Mouse (Mus musculus): Measurements from ENCODE around the gene Cdh15. TPM values are rescaled to one million over a fixed set of nuclear protein-coding genes. Genes with fewer than 3 reads are reported as not detected.

The Cdh15 gene
- total RNA-seq, 2 experiments from 2014 or later = 0.36 to 0.53 TPM

DNA sequence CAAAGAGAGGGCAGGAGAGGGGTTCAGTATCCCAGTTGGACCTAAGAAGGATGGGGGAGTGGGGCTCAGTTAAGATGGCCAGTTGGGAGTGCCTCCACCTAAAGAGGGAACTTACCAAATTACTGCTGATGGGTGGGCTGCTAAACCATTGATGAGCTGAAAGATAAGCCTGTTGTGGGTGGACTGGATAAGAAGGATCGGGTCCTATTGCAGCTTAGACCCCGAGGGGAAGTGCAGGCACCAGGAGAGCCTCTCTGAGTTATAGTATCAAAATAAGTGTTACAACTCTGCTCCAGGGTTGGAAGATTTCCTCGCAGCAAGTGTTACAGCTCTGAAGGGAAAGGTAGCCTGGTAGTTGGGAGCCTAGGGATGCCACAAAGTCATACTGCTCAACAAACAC lies 3.6 kb upstream of the Cdh15 start:
- DNase-seq = no peak

- peak; percentile 25 to 37 for DNase-seq
These were observed 2.1 kb upstream of the Cdh15 start for GRCm38 (mm10) chr8:122845662-122846061.

- DNase-seq = no peak
These were observed 1.6 kb downstream of the Cdh15 start for GRCm38 (mm10) chr8:122849152-122849910.

GRCm38 (mm10) chr8:122850641-122851240 lies 3.0 kb downstream of the Cdh15 start:
- DNase-seq = no peak

GRCm38 (mm10) chr8:122851692-122852545 lies 4.2 kb downstream of the Cdh15 start:
- peak; percentile 43 to 78 for DNase-seq

DNA sequence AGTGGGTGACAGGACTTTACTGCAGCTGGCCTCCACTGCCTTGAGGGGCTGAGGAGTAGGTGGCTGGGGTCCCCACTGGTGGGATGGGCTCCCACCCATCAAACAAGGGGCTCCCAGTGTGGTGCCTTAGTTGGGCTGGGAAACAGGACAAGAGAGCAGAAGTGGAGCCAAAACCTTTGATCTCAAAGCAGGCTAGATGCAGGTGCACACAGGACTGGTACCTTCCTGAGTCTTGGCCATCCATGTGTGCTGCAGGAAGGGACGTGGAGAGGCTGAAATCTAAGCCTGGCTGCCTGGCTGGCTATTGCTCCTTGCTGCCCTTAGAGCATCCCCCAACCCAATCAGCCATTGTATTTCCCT lies 4.8 kb downstream of the Cdh15 start:
- no peak for DNase-seq

DNA sequence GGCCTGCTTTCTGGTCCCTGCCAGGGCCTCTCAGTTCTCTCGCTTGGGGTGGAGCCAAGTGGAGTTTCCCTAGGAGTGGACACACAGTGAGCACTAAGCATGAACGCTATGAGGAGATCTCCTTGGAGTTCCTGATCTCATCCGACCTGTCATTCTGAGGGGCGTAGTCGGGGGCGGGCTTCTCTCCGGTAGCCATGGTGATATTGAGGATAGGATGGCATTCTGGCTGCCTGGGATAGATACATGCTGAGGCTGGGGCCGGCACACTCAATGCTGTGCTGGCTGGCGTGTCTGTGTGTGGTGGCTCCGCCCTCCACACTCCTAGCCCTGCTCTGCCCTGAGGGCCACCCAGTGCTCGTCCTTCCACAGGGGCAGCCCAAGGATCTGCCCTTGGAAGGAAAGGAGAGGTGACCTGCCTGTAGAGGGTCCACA lies 5.6 kb downstream of the Cdh15 start:
- peak; percentile 26 to 62 for DNase-seq

DNA sequence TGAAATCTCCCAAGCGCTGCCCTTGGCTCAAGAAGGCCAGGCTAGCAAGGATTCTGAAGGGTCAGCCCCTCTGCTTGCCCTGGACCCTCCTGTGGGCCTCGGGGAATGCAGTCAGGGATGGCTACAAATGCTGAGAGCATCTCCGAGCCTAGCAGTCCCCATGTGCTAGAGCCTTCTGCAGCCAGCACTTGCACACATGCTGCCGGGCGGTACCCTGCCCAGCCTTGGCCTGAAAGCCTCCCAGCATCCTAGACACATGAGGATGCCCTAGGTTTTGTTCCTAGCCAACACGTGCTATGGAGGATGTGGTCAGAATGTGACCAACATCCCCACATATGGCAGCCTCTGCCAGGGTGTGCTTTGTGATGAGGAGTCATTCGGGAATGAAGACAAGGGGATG lies 6.6 kb downstream of the Cdh15 start:
- no peak for DNase-seq

DNA sequence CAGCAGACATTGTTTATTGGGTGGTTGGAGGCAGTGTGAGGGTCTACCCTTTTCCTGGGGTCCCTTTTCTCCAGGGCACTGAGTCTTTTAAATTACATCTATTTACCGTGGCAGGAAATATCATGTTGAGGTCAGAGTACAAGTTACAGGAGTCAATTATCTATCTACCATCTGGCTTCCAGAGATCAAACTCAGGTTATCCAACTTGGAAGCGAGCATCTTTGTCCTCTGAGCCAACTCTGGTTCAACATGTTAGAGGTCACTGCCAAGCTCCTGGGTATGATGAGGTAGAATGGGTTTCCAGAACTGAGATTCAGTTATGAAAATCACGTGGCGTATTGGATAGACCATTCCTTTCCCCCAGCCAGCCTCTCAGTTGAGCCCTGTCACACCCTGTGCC lies 7.4 kb downstream of the Cdh15 start:
- DNase-seq = no peak

DNA sequence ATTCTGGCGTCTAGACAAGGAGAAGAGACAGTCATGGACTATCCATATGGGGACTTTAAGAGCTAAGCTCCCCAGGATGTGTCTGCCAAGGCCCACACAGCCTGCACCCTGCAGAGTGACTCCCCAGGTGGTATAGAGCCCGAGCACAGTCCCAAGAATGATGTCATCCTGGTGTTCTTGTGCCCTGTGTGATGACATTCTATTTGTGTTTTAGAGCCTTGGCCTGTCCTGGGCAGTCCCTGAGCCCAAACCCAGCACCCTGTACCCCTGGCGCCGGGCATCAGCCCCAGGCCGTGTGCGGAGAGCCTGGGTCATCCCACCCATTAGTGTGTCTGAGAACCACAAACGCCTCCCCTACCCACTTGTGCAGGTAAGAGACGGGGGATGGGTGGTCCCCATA lies 8.5 kb downstream of the Cdh15 start:
- DNase-seq = no peak

- peak in 1 of 2 experiments; percentile 19 for DNase-seq
These were observed 12.1 kb downstream of the Cdh15 start for GRCm38 (mm10) chr8:122859843-122860242.

DNA sequence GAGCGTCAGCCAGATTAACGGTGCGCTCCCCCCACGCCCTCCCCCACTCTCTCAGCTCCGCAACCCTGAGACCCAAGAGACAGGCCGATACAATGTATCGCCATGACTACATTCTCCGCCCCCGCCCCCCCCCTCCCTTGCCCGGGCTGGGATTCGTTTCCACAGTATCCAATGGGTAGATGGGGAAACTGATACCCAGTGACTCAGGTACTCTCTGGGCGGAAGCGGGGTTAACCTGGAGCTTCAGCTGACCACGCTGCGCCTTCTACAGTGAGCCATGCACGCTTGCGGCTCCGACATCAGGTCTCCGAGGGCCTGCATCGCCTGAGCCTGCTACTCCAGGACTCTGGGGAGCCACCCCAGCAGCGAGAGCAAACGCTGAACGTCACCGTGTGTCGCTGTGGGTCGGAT lies 17.0 kb downstream of the Cdh15 start:
- DNase-seq = no peak

GRCm38 (mm10) chr8:122865441-122865840 lies 17.7 kb downstream of the Cdh15 start:
- no peak for DNase-seq

DNA sequence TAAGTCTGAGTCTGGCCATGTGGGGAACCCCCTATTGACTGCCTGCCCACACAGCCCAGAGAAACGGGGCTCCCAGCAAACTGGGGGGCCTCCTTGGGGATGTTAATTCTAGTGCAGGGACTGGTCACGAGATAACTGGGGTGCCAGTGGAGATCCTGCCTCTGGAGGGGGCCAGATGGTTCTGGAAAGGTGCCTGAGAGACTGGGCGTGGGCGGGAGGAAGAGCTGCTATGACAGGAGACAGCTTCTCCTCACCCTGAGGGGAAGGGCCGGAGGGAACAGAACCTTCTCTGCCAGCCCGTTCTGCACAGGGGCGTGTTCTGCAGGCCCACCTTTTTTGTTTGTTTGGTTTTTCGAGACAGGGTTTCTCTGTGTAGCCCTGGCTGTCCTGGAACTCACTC lies 18.5 kb downstream of the Cdh15 start:
- no peak for DNase-seq

GRCm38 (mm10) chr8:122867982-122868381 lies 20.2 kb downstream of the Cdh15 start:
- no peak for DNase-seq

DNA sequence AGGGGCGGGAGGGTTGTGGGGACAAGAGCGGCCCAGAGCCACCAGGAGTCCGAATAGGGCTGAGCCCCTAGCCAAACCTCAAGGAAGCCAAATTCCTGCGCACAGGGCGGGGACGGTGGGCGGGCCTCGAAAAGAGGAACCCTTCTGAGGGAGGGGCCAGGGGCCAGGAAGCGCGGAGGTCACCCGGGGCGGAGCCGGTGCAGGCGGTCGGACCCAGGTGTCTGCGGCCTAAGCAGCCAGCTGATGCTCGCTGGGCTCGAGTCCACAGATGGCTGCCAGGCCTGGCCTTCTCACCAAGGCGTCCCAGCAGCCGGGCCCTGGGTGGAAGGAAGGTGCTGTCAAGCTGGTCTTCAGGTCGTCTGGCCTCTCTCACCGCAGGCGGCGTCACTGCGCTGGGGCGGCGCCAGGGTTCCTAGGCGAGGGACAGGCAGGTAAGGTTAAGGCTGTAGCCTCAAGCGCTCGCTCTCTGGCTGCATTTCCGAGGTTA lies 22.7 kb downstream of the Cdh15 start:
- peak in 1 of 2 experiments; percentile 57 for DNase-seq

GRCm38 (mm10) chr8:122871663-122872062 lies 23.9 kb downstream of the Cdh15 start:
- no peak for DNase-seq

GRCm38 (mm10) chr8:122873171-122873570 lies 25.4 kb downstream of the Cdh15 start:
- no peak for DNase-seq

- DNase-seq = no peak
These were observed 27.4 kb downstream of the Cdh15 start for GRCm38 (mm10) chr8:122875186-122875585.

DNA sequence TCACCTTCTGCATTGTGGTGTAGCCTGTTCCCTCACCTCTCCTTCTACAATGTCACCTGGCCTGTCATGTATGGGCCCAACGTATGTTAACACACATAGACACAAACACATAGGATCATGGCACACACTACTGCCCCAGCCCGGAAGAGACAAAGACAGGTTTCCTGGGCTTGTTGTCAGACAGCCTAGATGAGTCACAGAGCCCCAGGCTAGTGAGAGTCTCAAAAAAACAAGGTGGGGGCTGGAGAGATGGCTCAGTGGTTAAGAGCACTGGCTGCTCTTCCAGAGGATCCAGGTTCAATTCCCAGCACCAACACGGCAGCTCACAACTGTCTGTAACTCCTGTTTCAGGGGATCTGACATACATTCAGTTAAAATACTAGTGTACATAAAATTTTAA lies 30.5 kb downstream of the Cdh15 start:
- no peak for DNase-seq

- DNase-seq = no peak
These were observed 32.5 kb downstream of the Cdh15 start for GRCm38 (mm10) chr8:122880302-122880701.

DNA sequence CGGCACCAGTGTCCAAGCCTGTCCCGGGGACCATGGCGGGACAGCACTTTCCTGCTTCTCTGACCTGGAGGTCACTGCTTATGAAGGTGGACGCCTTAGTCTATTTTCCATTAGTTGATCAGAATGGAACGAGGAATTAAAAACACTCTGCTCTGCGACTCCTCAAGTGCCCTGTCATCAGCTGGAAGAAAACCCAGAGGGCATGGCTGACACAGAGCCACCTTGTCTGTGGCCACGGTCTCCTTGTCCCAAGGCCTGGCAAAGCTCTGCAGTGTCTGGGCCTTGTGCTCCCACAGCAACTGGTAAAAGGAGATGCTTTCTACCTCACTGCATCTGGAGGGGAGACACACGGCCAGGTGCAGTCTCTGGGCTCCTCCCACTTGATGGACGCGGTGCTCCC lies 35.9 kb downstream of the Cdh15 start:
- DNase-seq = no peak

- DNase-seq = no peak
These were observed 43.7 kb downstream of the Cdh15 start for GRCm38 (mm10) chr8:122891440-122891839.

All from adrenal gland, postnatal 36 days (tissue).